Mouse (Mus musculus) subcutaneous adipose tissue, adult 2 months (tissue): Measurements from ENCODE around the gene Rbks. TPM values are rescaled to one million over a fixed set of nuclear protein-coding genes. Genes with fewer than 3 reads are reported as not detected.

Source experiments
- polyA plus RNA-seq: library from polyadenylated mRNA; depleted of rRNA; stranded (reverse); fragments of >200 nt; gene quantifications from 2 replicates; pipeline ENCODE4 v1.2.3, GENCODE M21; 2012; ENCODE audit warnings: low replicate concordance; rRNA removed

The Rbks gene
- polyA plus RNA-seq, result 3.9 and 5.9 TPM in 2 replicates

GRCm38 (mm10) chr5:31696971-31697643, at the start of gene Rbks:
Gene Rbks, minus strand, starts transcription at chr5:31697627.

GRCm38 (mm10) chr5:31697644-31698296, 343 bp upstream of the Rbks start, which contains the start of gene Babam2:
Gene Babam2, plus strand, starts transcription at chr5:31697684.

GRCm38 (mm10) chr5:31596481-31597429, 100.7 kb downstream of the Rbks start, which contains the start of gene Mrpl33:
Gene Mrpl33, plus strand, starts transcription at chr5:31596935.

Other genes with a start within 250 kb of the Rbks start
- gene Zfp512, start 245.2 kb downstream of the Rbks start, polyA plus RNA-seq, result 12.3 and 19.9 TPM in 2 replicates
- gene 4930548H24Rik, start 211.9 kb downstream of the Rbks start, polyA plus RNA-seq, result 0.09 TPM in 1 of 2 replicates, not detected in the other
- 13.5 and 22.9 TPM in 2 replicates for gene Gpn1, start 202.9 kb downstream of the Rbks start, polyA plus RNA-seq
- 13.4 and 18.6 TPM in 2 replicates for gene Slc4a1ap, start 170.6 kb downstream of the Rbks start, polyA plus RNA-seq
- 17.4 and 20.7 TPM in 2 replicates for gene Supt7l, start 169.8 kb downstream of the Rbks start, polyA plus RNA-seq
- gene Mrpl33, start 100.7 kb downstream of the Rbks start, polyA plus RNA-seq, result 29.5 and 31.3 TPM in 2 replicates
- 43.9 and 60.4 TPM in 2 replicates for gene Babam2, start 57 bp upstream of the Rbks start, polyA plus RNA-seq